Mouse (Mus musculus): ENCODE measurements around the gene Pi4kb.
"Not testable (repeated sequence)": the region's sequence is repeated elsewhere in the genome, so short reads cannot be mapped to it uniquely, and the experiment has no call there.

The Pi4kb gene

GRCm38 (mm10) chr3:94974528-94975422 lies at the start of gene Pi4kb:
Gene Pi4kb (plus strand): TSS chr3:94974731.
- DNase-seq (ENCODE audit: low spot score) = peak; percentile 95

- DNase-seq (ENCODE audit: low spot score) = not testable (repeated sequence)
Measured at GRCm38 (mm10) chr3:94926301-94926736, 48.2 kb upstream of the Pi4kb start.

DNA sequence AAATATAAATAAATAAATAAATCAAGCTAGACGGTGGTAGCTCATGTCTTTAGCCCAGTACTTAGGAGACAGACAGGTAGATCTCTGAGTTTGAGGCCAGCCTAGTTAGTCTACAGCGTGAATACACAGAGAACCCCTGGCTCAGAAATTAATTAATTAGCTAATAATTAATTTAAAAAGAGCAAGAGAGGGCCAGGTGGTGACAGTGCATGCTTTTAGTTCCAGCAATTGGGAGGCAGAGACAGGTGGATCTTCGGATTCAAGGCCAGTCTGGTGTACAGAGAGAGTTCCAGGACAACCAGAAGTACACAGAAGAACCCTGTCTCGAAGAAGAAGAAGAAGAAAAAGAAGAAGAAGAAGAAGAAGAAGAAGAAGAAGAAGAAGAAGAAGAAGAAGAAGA lies 45.6 kb upstream of the Pi4kb start:
- not testable (repeated sequence) for DNase-seq (ENCODE audit: low spot score)

DNA sequence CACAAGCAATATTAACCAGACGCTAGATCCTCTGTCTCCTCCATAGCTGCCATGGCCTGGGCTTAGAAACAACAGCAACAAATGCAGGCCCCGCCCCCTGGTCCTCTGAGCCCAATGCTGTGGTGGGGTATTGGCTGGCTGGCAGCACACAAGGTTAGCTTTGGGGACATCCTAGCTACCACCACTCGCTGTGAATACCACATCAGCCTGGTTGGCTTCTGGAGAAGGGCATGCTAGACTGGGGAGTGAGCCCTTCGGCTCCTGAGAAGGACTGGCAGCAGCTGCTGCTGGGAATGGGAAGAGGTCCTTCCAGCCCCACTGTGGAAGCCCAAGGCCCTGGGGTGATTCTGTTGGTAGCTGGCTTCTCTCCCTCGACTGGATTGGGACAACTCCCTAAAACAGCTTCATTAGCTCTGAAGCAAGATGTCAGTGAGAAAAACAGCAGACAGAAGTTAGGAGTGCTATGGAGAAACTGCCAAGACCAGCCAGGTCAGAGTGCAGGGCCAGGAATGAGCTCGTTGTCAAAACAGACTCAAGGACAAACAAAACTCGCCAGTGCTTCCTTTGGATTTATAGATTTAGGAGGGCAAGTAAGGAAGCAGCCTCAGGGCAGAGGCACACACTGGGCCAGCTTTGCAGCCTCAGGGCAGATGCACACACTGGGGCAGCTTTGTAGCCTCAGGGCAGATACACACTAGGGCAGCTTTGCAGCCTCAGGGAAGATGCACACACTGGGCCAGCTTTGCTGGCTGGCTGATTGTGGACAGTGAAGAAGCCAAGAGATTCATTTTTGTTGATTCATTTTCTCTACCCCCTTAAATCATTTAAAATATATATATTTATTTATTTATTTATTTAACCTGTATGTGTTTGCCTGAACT lies 43.9 kb upstream of the Pi4kb start:
- not testable (repeated sequence) for DNase-seq (ENCODE audit: low spot score)

DNA sequence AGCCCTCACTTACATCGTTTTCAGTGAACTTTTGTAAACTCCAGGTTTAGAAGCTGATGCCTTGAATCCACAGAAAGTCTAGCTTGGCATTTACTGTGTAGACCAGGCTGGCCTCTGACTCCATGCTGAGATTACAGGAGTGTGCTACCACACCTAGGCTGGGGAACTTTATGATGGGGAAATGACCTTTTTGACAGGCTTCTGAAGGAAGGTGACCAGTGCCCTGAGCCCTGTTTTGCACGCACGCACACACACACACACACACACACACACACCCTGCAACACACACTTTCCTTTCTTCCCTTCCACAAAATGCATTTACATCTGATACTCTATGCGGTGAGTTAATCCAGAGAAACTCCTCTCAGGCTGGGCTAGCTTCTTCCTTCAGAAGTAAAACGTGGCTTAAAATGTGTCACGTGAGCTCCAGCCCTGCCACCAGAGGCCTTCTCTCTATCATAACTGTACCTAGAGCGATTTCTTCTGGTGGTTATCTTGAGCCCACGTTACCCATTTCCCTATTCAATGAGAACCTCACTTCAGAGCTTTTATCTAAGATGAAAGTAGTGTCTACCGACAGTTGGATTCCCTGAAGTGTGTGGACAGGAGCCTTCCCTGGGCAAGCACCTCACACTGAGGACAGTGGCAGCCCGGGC lies 43.0 kb upstream of the Pi4kb start:
- peak; percentile 53 for DNase-seq (ENCODE audit: low spot score)

GRCm38 (mm10) chr3:94932279-94932678 lies 42.3 kb upstream of the Pi4kb start:
- DNase-seq (ENCODE audit: low spot score) = not testable (repeated sequence)

GRCm38 (mm10) chr3:94932809-94933564 lies 41.5 kb upstream of the Pi4kb start, which contains the start of gene Selenbp1:
Gene Selenbp1 (plus strand): TSS chr3:94933056.
- peak; percentile 55 for DNase-seq (ENCODE audit: low spot score)

GRCm38 (mm10) chr3:94933604-94934003 lies 40.9 kb upstream of the Pi4kb start:
- DNase-seq (ENCODE audit: low spot score) = not testable (repeated sequence)

- DNase-seq (ENCODE audit: low spot score) = not testable (repeated sequence)
Measured at GRCm38 (mm10) chr3:94934564-94934963, 40.0 kb upstream of the Pi4kb start.

GRCm38 (mm10) chr3:94935332-94935731 lies 39.2 kb upstream of the Pi4kb start:
- not testable (repeated sequence) for DNase-seq (ENCODE audit: low spot score)

DNA sequence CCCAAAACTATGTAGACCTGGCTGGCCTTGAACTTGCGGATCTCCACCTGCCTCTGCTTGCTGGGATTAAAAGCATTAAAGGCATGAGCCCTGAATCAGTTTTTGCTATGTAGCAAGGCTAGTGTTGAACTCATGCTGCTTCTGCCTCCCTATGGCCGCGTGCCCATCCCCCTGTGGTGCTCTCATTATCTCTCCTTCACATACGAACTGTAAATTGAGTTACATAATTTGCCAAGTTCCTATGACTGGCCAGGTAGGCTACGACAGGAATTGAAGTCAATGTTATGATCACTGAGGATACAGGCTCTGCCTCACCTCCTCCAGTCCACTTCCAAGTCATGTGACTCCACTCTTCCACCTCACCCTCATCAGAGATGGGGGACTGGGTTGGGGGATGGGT lies 38.4 kb upstream of the Pi4kb start:
- not testable (repeated sequence) for DNase-seq (ENCODE audit: low spot score)

DNA sequence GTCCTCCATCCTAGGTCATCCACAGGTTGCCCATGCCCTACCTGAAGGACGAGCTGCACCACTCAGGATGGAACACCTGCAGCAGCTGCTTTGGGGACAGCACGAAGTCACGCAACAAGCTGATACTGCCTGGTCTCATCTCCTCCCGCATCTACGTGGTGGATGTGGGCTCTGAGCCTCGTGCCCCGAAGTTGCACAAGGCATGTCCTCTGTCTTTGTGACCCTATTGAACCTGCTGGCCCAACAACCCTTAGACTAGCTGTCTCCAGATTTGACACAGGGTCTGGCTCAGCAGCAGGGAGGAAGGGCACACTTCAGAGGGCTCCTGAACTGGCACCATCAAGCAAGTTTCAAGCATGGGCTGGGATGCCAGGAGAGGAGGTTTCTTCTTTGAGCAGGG lies 37.3 kb upstream of the Pi4kb start:
- not testable (repeated sequence) for DNase-seq (ENCODE audit: low spot score)

- DNase-seq (ENCODE audit: low spot score) = not testable (repeated sequence)
Measured at GRCm38 (mm10) chr3:94940033-94940432, 34.5 kb upstream of the Pi4kb start.

GRCm38 (mm10) chr3:94942211-94942967 lies 32.1 kb upstream of the Pi4kb start:
- DNase-seq (ENCODE audit: low spot score) = peak; percentile 81

DNA sequence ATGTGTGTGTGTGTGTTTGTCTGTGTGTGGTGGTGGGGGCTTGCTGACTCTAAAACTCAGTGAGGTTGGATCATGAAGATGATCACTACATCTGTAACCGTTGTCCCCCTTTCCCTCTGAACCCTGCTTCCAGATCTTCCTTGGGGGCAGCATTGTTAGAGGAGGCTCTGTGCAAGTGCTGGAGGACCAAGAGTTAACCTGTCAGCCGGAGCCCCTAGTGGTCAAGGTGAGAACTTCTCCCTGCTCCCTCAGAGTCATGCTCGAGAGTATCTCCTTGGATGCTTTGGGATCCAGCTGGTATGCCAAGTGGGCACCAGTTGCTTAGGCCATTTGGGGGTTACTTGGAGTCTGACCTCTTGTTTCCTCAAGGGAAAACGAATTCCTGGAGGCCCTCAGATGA lies 30.8 kb upstream of the Pi4kb start:
- not testable (repeated sequence) for DNase-seq (ENCODE audit: low spot score)

DNA sequence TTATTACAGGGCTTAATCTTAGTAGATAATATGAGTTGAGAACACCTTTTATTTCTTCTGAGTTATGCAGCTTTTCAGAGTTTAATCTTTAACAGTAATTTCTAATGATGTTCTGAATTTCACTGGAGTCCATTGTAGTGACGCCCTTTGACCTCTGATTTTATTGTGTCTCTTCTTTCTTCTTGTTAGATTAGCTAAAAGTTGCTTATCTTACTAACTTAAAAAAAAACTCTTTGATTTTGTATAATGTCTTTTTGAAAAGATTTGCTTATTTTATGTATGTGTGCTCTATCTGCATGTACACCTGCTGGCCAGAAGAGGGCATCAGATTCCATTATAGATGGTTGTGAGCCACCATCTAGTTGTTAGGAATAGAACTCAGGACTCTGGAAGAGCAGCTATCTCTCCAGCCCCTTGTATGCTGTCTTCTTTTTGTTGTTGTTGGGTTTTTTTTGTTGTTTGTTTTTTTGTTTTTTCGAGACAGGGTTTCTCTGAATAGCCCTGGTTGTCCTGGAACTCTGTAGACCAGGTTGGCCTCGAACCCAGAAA lies 26.4 kb upstream of the Pi4kb start:
- no peak for DNase-seq (ENCODE audit: low spot score)

GRCm38 (mm10) chr3:94949645-94950044 lies 24.9 kb upstream of the Pi4kb start:
- no peak for DNase-seq (ENCODE audit: low spot score)

- no peak for DNase-seq (ENCODE audit: low spot score)
Measured at GRCm38 (mm10) chr3:94952806-94953205, 21.7 kb upstream of the Pi4kb start.

GRCm38 (mm10) chr3:94953384-94953763 lies 21.2 kb upstream of the Pi4kb start:
- no peak for DNase-seq (ENCODE audit: low spot score)
